Mouse (Mus musculus): ENCODE measurements around the gene Mdm4. TPM values are rescaled to one million over a fixed set of nuclear protein-coding genes. Genes with fewer than 3 reads are reported as not detected.

Mdm4 gene
- polyA plus RNA-seq, 2 experiments: 45.6 to 132 TPM

DNA sequence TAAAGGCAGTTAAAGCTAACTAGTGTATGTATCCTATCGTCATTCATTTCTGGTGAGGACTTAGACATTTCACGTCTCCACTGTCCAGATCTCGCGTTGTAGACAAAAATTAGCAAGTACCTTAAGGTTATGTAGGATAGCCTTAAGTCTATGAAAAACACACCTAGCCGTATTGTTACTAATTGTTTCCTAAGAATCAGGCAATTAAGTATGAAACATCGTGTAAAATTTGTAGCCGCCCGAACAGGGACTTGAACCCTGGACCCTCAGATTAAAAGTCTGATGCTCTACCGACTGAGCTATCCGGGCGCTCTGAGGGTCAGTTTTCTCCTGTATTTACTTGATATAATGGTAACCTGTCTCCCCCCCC lies 3.7 kb upstream of the Mdm4 start:
- H3K9me3 ChIP-seq (ENCODE audit: control insufficient read depth, low read length): no peaks in the 10 kb centered on the region
- peak overlapping the region; percentile 42 for H3K4me3 ChIP-seq (replicated peaks; ENCODE audit: low read length)
- peak; percentile 76 for DNase-seq (ENCODE audit: low spot score)
- H3K27ac ChIP-seq (replicated peaks; ENCODE audit: low read depth, low read length): no peak overlapping the region
- H3K27me3 ChIP-seq (ENCODE audit: control insufficient read depth, insufficient read depth, low read length): no peaks in the 10 kb centered on the region
- no peaks in the 10 kb centered on the region for H3K36me3 ChIP-seq (ENCODE audit: control insufficient read depth, insufficient read depth, low read length)
- 0 out of 2 replicates have a peak, but pooled peaks cover 3% of the 10 kb centered on the region for H3K4me1 ChIP-seq (ENCODE audit: control insufficient read depth, insufficient read depth, low read length)
- TF ChIP-seq POLR2A (IDR thresholded peaks at IDR 0.05; ENCODE audit: borderline replicate concordance, extremely low read depth, insufficient read depth, insufficient read length): no peak
- peak overlapping the region; percentile 35 for H3K4me2 ChIP-seq (replicated peaks; ENCODE audit: low read depth, low read length, severe bottlenecking)
- ATAC-seq (ENCODE audit: low FRiP score, low read depth): peak; percentile 81
- 4% methylated on average over 11 of the region's 11 CpGs for WGBS
- H3K9ac ChIP-seq (ENCODE audit: low read depth, low read length, severe bottlenecking): 0 out of 2 replicates have a peak overlapping the region, but pooled peaks have one; percentile 55

- 2% methylated on average over 28 of the region's 28 CpGs for WGBS
- peak overlapping the region; percentile 34; the same call in 1 of the 2 replicates for H3K27ac ChIP-seq (replicated peaks; ENCODE audit: low read depth, low read length)
Measured at GRCm38 (mm10) chr1:133033316-133034090, 3.1 kb upstream of the Mdm4 start.

GRCm38 (mm10) chr1:133032981-133033315 lies 2.6 kb upstream of the Mdm4 start:
- H3K27ac ChIP-seq (replicated peaks; ENCODE audit: low read depth, low read length): peak overlapping the region; percentile 34; the same call in 1 of the 2 replicates
- H3K27me3 ChIP-seq (ENCODE audit: control insufficient read depth, insufficient read depth, low read length): no peaks in the 10 kb centered on the region
- peak overlapping the region; percentile 55 for H3K9ac ChIP-seq (ENCODE audit: low read depth, low read length, severe bottlenecking)
- H3K4me3 ChIP-seq (replicated peaks; ENCODE audit: low read length): peak overlapping the region; percentile 42
- 0 out of 2 replicates have a peak, but pooled peaks cover 3% of the 10 kb centered on the region for H3K4me1 ChIP-seq (ENCODE audit: control insufficient read depth, insufficient read depth, low read length)
- no peak for TF ChIP-seq POLR2A (IDR thresholded peaks at IDR 0.05; ENCODE audit: borderline replicate concordance, extremely low read depth, insufficient read depth, insufficient read length)
- ATAC-seq (ENCODE audit: low FRiP score, low read depth) (no peak), DNase-seq (ENCODE audit: low spot score) (no peak)
- H3K36me3 ChIP-seq (ENCODE audit: control insufficient read depth, insufficient read depth, low read length): no peaks in the 10 kb centered on the region
- peak overlapping the region; percentile 35 for H3K4me2 ChIP-seq (replicated peaks; ENCODE audit: low read depth, low read length, severe bottlenecking)
- H3K9me3 ChIP-seq (ENCODE audit: control insufficient read depth, low read length): no peaks in the 10 kb centered on the region
- WGBS: 17% methylated on average over 5 of the region's 5 CpGs

More at GRCm38 (mm10) chr1:133033316-133034090, 3.1 kb upstream of the Mdm4 start:
- DNase-seq (ENCODE audit: low spot score): peak; percentile 94
- no peaks in the 10 kb centered on the region for H3K9me3 ChIP-seq (ENCODE audit: control insufficient read depth, low read length)
- H3K4me1 ChIP-seq (ENCODE audit: control insufficient read depth, insufficient read depth, low read length): 0 out of 2 replicates have a peak, but pooled peaks cover 3% of the 10 kb centered on the region
- TF ChIP-seq POLR2A (IDR thresholded peaks at IDR 0.05; ENCODE audit: borderline replicate concordance, extremely low read depth, insufficient read depth, insufficient read length): no peak
- peak; percentile 89 for ATAC-seq (ENCODE audit: low FRiP score, low read depth)
- peak overlapping the region; percentile 55 for H3K9ac ChIP-seq (ENCODE audit: low read depth, low read length, severe bottlenecking)
- no peaks in the 10 kb centered on the region for H3K27me3 ChIP-seq (ENCODE audit: control insufficient read depth, insufficient read depth, low read length)
- peak overlapping the region; percentile 35 for H3K4me2 ChIP-seq (replicated peaks; ENCODE audit: low read depth, low read length, severe bottlenecking)
- H3K36me3 ChIP-seq (ENCODE audit: control insufficient read depth, insufficient read depth, low read length): no peaks in the 10 kb centered on the region
- H3K4me3 ChIP-seq (replicated peaks; ENCODE audit: low read length): peak overlapping the region; percentile 42

DNA sequence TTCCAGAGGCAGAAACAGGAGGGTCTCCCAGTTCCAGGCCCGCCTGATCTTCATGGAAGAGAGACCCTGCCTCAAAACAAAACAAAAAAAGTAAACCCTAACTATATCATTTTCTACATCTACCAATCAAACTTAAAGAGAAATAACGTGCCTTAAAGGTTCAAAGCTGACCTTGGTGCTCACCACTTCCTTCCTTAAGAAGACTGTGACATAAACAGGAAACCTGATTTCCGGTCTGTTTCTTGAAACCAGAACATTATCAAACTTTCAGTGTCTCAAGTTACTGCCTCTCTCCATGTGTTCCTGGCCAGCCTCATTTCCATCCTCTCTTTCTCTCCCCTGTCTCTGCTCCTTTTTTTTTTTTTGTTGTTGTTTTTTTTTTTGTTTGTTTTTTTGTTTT lies 617 bp downstream of the Mdm4 start:
- 0 out of 2 replicates have a peak, but pooled peaks cover 3% of the 10 kb centered on the region for H3K4me1 ChIP-seq (ENCODE audit: control insufficient read depth, insufficient read depth, low read length)
- DNase-seq (ENCODE audit: low spot score) (no peak), ATAC-seq (ENCODE audit: low FRiP score, low read depth) (no peak)
- no peak overlapping the region for H3K4me2 ChIP-seq (replicated peaks; ENCODE audit: low read depth, low read length, severe bottlenecking)
- no peaks in the 10 kb centered on the region for H3K9me3 ChIP-seq (ENCODE audit: control insufficient read depth, low read length)
- H3K9ac ChIP-seq (ENCODE audit: low read depth, low read length, severe bottlenecking): no peak overlapping the region
- TF ChIP-seq POLR2A (IDR thresholded peaks at IDR 0.05; ENCODE audit: borderline replicate concordance, extremely low read depth, insufficient read depth, insufficient read length): no peak
- H3K4me3 ChIP-seq (replicated peaks; ENCODE audit: low read length): no peak overlapping the region
- 78% methylated on average over 3 of the region's 3 CpGs for WGBS
- no peaks in the 10 kb centered on the region for H3K27me3 ChIP-seq (ENCODE audit: control insufficient read depth, insufficient read depth, low read length)
- H3K27ac ChIP-seq (replicated peaks; ENCODE audit: low read depth, low read length): no peak overlapping the region
- H3K36me3 ChIP-seq (ENCODE audit: control insufficient read depth, insufficient read depth, low read length): no peaks in the 10 kb centered on the region

DNA sequence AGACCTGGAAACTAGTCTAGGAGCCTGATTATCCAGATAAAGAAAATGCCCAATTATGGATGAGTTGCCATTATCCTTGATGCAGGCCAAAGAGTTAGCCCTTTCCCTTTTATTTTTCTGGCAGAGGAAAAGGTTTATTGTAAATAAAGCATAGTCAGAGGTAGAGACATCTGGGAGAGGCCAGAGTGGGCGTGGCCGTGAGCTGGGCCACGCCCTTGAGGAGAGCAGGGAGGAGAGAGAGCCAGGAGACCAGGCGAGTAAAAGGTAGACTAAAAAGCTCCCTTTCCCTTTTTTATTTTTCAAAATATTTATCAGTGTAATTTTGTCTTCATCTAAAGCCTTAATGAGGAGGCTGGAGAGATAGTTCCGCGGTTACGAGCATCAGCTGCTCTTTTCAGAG lies 2.4 kb downstream of the Mdm4 start:
- DNase-seq (ENCODE audit: low spot score) (no peak), ATAC-seq (ENCODE audit: low FRiP score, low read depth) (no peak)
- Histone ChIP-seq H3K27ac (replicated peaks; ENCODE audit: low read depth, low read length) (no peak overlapping the region), H3K4me2 (replicated peaks; ENCODE audit: low read depth, low read length, severe bottlenecking) (no peak overlapping the region), H3K4me3 (replicated peaks; ENCODE audit: low read length) (no peak overlapping the region), H3K4me1 (ENCODE audit: control insufficient read depth, insufficient read depth, low read length) (peaks cover 7% of the 10 kb centered on the region), H3K9me3 (ENCODE audit: control insufficient read depth, low read length) (no peaks in the 10 kb centered on the region), H3K27me3 (ENCODE audit: control insufficient read depth, insufficient read depth, low read length) (no peaks in the 10 kb centered on the region), H3K36me3 (ENCODE audit: control insufficient read depth, insufficient read depth, low read length) (no peaks in the 10 kb centered on the region), H3K9ac (ENCODE audit: low read depth, low read length, severe bottlenecking) (no peak overlapping the region)
- TF ChIP-seq POLR2A (IDR thresholded peaks at IDR 0.05; ENCODE audit: borderline replicate concordance, extremely low read depth, insufficient read depth, insufficient read length): no peak
- WGBS: 39% methylated on average over 7 of the region's 7 CpGs
